Mouse (Mus musculus) thymus, postnatal 10 days (tissue): ENCODE measurements at regions not wholly inside any gene's neighbourhood (a gene's known extent, or its start where the extent isn't known, plus 50 kb on each side); places are given as distances from the start of the nearest gene placed in this dataset.
A peak's percentile ranks its signal among the peaks of the same experiment; 100 is the strongest.

Source experiments
- DNase-seq, 2 experiments: peaks; one replicate each; pipeline ENCODE4 v3.0.0; 2021; ENCODE audit warnings: low spot score in 2 of 2

DNA sequence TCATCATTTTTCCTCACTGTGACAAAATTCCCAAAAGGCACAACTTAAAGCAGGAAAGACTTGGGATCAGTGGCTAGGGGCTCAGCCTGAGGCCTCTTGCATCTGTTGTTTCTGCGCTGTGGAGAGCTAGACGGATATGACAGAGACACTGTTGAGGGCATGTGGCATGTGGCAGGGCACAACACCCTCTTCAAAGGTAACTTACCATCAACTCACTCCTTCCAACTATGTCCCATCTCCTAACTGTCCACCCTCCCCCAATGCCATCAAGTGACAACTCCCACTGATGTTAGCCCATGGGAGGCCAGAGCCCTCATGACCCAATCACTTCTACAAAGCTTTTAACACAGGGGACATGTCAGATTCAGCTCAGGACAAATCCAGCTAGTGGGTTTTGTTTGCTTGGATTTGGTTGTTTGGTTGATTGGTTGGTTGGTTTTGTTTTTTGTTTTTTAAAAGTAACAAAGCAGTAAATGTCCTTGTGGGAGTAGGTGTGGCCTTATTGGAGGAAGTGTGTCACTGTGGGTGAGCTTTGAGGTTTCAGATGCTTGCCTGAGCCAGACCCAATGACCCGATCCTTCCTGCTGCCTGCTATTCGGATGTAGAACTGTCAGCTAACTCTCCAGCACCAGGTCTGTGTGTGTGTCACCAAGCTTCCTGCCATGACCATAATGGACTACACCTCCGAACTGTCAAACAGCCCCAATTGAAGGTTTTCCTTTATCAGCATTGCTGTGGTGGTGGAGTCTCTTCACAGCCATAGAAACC, 53.2 kb upstream of the Lef1 start:
- DNase-seq, result peak in 1 of 2 experiments; percentile 18

- DNase-seq, result peak; percentile 38 to 49
These were observed 55.9 kb upstream of the Lef1 start for GRCm38 (mm10) chr3:131054241-131054972.

DNA sequence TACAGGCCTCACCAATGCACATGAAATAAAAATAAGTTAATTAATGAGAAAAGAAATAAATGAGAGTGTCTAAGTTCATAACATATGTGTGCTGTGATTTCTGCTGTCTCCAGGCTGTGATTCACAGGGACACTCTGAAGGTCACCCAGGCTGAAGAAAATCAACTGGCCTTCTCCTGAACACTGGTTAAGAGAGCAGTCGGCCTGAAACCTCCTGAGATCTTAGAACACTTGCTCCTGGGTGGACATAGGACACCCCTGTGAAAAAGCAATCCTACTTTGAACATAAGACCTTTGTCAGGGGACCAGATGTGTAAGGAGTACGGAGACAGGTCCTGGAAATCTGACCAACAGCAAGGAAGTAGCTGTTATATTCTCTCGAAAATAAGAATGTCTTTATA, 62.6 kb upstream of the Lef1 start:
- no peak for DNase-seq

DNA sequence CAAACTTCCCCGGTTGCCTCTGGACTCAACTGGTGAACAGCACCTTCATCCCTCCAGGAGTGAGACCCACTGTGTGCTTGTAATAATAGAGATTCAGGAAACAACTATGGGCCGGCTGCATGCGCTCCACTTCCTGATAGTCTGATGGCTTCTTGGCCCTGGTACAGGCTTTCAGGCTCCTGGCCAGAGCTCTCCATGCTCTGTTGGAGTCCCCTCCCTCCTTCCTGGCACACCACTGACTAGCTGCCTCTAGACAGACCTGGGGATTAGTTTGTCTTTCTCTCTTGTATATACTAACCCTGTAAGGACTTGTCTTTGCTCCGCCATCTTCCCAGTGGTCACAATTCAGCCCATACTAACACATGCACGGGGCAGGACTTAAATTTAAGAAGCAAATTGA, 63.9 kb upstream of the Lef1 start:
- no peak for DNase-seq

- no peak for DNase-seq
These were observed 70.0 kb upstream of the Lef1 start for GRCm38 (mm10) chr3:131040214-131040825.

- no peak for DNase-seq
These were observed 73.2 kb upstream of the Lef1 start for GRCm38 (mm10) chr3:131037095-131037494.

DNA sequence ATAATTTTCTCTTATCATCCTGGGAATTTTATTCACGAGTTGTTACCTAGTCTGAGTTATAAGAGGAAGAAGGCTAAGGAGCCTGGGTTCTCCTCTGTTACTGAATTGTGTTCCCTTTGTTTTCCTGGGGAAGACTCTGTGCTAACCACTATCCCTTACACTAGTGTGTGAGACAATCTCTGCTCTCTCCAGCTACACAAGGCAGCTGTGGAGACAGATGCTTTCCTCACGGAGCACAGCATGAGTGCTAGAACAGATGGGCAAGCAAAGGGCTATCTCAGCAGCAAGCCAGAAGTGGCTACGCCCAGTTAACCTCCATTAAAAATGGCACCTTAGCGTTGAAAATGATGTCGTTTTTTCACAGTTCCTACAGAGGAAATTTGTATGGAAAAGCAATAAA, 75.5 kb upstream of the Lef1 start:
- no peak for DNase-seq

GRCm38 (mm10) chr3:131026336-131026735, 83.9 kb upstream of the Lef1 start:
- DNase-seq, result peak in 1 of 2 experiments; percentile 34

DNA sequence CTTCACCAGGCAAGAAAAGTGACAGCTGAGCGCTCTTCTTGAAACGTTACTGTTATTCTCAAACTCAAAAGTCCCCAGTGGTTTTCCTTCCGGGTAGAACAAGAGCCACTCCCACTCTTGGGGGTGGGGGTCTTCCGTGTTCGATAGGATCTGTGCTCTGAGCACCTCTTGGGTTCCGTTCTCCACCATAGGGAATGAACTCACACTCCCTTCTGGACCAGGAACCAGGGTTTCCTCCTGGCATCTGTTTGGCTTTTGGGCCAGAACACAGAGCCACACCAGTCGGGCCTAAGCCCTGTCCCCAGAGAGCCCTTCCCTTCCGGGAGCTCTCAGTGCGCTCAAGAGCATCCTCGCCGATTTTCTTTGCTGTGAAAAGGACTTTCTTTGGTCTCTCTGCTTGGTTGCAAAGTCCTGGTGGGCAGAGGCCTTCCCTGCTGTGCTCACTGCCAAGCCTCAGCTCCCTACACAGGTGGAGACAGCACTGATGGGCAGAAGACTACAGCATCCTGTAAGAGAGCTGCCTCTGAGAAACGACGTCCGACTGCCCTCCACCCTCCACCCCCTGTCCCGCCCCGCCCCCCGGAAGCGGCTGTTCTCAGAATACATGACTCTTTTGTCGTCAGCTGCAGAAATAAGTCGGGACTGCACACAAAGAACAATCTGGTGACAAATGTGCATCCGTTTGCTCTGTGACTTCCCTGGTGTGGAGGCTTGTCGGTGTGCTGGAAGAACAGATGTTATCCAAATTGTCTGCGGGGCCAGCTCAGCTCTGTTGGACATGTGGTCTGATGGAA, 90.9 kb upstream of the Lef1 start:
- DNase-seq, result peak; percentile 82 to 88

GRCm38 (mm10) chr3:131017899-131018298, 92.4 kb upstream of the Lef1 start:
- DNase-seq, result no peak

DNA sequence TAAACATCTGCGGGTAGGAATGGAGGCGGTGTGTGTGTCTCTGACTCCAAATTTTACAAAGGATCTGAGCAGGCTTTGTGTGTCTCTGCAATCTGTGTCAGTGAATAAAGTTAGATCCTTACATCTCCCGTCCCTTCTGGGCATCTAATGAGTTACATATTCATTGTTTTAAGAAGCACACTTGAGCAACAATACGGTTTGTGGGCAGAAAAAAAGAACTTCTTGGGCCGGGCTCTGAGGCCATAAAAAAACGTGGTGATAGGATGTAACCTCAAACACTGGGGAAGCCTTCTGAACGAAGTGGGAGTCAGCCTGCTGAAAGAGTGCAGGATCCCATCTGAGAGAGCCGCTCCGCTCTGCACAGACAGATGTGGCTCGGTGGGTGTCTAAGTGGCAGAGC, 94.2 kb upstream of the Lef1 start:
- no peak for DNase-seq

DNA sequence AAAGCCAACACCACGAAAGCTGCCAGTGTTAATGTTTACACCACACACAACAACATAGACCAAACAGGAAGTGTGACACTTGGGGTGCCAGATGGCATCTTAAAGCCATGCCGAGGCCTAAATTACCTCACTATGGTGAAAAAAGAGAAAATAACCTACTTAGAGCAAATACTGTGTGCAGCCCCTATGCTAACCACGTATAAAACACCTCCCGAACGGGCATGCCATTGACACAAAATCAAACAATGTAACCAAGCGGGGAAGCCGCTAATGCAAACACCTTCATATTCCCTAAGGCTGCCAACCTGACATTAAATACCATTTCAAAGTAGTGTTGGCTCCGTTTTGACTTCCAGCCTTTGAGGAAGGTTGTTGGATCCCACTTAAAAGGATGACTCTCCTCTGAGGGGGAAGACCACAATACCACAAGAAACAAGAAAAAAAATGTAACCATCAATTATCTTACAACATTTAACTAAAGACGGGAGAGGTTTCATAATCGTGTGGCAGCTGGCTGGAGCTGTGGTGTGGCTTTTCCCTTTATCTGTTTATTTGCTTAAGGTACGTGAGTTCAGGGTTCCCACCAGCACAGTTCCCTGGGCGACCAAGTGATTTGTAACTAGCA, 96.1 kb upstream of the Lef1 start:
- peak; percentile 28 to 37 for DNase-seq

- no peak for DNase-seq
These were observed 109.6 kb upstream of the Lef1 start for GRCm38 (mm10) chr3:131000701-131001100.

GRCm38 (mm10) chr3:131000252-131000651, 110.0 kb upstream of the Lef1 start:
- DNase-seq, result no peak

GRCm38 (mm10) chr3:130999818-131000217, 110.5 kb upstream of the Lef1 start:
- no peak for DNase-seq

DNA sequence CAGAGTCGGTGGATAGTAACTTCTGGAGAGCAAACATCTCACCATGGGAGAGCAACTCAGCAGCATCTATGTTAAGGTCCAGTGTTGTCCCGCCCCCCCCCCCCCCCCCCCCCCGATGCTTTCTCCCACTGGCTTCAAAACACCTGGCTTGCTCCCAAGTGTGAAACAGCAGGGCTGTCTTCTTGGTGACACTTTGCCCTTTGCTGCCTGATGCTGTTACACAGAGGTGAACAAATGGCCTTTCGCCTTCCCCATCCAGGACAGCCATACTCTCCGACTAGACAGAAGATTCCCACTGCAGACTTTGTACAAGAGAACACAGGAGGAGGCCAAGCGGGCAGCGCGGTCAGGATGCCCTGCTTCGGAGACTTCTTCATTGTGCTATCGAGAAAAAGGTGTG, 111.8 kb upstream of the Lef1 start:
- no peak for DNase-seq

GRCm38 (mm10) chr3:130996786-130997185, 113.5 kb upstream of the Lef1 start:
- no peak for DNase-seq

DNA sequence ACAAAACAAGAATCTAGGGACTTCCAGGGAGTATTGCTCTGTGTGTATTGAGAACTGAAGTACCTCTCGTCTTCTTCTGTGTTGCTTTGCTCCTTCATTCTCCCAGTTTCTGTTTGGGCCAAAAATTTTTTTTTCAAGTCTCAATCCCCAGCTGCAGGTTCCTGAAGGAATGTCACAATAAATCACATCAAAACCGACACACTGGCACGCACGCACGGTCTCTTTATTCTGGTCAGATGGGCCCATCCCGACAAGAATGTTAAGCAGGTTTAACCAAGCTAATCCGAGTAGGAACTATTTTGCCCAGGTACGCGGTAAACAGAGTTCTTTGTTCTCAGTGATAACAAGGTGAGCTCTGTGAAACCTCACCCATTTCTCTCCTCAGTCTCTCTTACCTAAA, 118.3 kb upstream of the Lef1 start:
- no peak for DNase-seq

DNA sequence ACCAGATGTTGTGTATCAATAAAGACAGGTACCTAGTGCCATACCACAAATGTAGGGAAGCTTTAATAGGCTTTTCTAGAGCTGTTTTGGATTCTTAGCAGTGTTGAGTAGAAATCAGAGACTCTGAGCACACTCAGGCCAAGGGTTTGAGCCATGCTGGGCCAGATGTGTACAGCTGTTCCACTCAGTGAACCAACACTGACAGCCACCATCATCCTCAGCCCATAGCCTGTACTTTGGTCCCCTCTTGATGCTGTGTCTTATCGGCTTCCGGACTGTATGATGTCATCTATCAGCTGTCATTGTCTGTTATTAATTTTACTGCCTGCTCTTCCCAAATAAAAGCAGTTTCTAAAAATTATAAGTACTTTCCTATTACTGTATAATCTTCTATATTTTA, 123.6 kb upstream of the Lef1 start:
- no peak for DNase-seq

- no peak for DNase-seq
These were observed 124.2 kb upstream of the Lef1 start for GRCm38 (mm10) chr3:130986101-130986500.

- no peak for DNase-seq
These were observed 128.7 kb upstream of the Lef1 start for GRCm38 (mm10) chr3:130981566-130981965.
